Mouse (Mus musculus) CH12F3 (cell line): Measurements from ENCODE around the gene Gm45785.

Source experiments
- in situ Hi-C: fragments of 300-500 bp; cut with MboI; formaldehyde crosslinking; loops from 2 replicates; pipeline ENCODE4 v1.14.3; 2020; ENCODE audit warnings: low sequenced_read_pairs

Gm45785 gene

DNA sequence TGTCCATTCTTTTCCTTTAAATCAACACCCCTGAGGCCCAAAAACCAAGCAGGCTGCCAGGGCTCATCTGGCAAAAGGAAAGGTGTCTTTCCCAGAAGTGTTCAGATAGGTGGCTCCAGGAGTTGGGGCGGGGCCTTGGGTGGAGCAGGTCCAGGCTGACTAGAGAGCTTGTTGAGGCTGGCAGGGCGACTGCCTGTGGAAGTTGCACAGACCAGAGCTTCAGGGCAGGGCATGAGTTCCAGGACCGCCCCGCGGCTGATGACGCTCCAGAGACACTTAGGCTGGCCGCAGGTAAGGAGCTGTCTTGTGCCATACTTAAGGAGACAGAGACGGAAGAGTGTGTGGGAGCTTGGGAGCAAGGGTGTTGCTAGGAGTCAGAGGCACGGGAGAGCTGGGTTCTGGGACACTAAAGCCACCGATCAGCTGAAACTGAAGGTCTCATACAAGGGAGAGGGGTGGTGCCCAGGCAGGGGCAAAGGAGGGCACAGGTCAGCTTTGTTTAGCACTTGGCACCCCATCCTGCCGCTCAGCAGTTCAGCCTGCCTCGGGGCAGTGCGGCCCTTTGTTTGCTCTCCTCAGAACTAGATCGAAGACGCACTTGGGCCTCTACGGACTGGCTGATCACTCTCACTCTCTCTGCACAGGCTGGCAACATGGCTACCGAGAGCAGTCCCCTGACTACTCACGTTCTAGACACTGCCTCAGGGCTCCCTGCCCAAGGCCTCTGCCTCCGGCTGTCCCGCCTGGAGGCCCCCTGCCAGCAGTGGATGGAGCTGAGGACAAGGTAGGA is 21.0 kb downstream of the Gm45785 start, which contains the start of gene Urah:
Gene Urah (plus strand): TSS at position 51 of the 790 bp plus-strand sequence.
- in situ Hi-C loops: no loop called here

DNA sequence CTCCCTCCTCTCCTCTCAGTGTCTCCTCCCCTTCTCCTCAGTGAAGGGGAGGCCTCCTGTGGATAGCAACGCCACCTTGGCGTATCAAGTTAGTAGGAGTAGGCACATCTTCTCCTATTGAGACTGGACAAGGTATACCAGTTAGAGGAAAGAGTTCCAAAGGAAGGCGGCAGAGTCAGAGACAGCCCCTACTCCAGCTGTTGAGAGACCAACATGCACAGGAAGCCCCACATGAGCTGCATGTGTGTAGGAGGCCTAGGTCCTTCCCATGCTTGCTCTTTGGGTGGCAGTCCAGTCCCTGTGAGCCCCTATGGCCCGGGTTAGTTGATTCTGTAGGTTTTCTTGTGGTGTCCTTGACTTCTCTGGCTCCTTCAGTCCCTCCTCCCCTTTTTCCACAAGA is 22.8 kb downstream of the Gm45785 start:
- in situ Hi-C loops: no loop called here

DNA sequence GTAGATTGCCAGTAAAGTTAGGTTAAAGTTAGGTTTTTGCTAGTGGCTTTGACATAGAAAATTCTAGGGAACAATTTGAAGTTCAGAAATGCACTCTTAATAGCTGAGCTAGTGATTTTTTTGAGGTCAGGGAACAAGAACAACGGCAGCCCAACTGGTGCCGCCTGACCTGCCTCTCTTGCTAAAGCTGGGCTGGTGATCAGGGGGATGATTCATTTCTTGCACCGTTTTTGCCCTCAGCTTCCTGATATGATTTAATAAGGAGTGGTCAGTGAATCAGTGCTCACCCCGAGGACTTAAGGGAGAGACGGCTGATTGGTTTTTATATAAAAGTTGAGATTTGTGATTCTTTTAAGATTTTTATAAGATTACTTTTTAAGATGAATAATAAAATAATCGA is 24.7 kb downstream of the Gm45785 start:
- in situ Hi-C loops: no loop called here

DNA sequence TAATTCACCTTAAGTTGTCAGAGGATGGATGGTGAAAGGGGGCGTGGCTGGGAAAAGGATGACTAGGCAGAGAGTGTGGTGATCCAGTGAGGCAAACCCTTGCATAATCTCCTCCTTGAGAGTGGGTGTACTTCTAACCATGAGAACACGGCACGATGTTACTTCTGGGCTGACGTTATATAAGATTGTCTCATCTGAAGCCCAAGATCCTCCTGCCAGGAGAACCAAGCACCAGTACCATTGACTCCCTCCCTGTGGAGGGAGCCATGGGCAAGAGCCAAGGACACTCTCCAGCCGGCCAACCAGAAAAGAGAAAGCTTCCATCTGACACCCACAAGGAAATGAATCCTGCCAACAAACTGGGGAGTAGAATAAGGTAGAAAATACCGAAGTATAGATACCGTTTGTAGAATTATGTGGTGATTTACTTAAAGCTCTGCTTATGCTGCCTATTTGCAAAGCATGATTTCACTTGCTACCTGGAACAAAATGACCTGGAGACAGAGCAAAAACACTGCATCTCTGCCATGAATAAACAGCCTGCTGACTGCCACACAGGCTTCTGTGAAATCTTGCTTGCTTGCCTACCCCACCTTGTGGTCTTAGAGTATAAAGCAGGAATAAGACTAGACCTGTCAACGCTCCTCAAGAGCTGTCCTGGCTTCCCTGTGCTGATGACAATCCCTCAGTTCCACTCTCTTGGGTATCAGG is 27.8 kb downstream of the Gm45785 start:
- in situ Hi-C loops: no loop called here

DNA sequence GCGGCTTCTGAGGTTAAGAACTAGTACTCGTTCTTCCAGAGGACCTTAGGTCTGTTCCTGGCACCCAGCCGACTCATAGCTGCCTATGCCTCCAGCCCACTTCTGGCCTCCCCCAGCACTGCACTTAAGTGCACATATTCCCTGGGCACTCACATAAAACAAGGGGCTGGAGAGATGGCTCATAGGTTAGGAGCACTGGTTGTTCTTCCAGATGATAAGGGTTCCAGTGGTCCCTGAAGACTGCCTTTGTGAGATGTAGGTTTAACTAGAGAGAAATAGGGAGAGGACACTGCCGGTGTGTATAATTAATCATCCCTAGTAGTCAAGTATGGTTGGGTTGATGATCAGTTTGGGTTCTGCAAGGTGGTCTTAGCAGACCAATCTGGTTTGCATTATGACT is 33.4 kb downstream of the Gm45785 start:
- in situ Hi-C loops: no loop called here

DNA sequence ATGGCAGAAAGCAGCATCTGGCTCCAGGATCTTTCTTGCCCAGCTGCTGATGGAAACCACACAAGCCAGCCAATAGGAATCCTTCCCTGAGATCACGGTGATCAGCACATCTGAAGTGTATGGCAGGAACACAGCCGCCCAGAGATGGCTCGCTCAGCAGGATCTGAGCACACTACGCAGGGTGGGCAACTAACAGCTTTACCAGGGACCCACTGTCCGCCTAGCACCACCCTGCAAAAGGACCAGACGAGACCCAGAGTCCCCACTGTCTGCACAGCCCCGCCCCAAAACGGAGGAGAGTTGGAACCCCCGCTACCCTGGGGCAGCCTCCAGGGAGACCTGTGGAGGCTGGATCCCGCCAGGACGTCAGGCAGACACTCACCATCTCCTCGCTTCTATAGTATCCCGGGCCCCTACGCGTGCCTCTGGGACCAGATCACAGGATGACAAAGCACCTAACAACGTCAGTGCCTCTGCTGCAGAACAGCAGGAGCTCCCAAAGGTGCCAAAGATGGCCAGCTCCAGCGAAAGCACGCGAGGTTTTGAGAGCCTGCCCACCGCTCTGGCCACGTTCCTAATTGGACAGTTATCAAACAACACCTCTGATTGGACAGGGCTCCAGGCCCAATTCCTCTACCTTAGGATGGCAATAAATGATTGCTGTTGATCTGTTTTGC is 34.3 kb downstream of the Gm45785 start, which contains the start of gene Zfp941:
Gene Zfp941 (minus strand): TSS at position 526 of the 677 bp plus-strand sequence.
- in situ Hi-C loops: no loop called here

DNA sequence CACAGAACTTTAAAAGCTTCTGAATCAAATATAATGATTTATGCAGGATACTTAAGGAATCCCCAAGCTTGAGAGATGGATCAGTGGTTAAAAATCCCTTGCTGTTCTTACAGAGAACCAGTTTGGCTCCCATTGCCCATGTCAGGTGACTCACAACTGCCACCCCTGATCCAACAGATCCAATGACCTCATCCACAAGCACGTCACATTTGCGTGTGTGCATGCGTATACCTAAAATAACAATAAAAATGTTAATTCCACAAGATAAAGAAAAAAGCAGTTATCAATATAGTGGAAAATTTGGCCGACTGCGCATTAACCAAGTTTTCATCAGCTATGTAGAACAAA is 34.9 kb downstream of the Gm45785 start:
- in situ Hi-C loops: no loop called here

DNA sequence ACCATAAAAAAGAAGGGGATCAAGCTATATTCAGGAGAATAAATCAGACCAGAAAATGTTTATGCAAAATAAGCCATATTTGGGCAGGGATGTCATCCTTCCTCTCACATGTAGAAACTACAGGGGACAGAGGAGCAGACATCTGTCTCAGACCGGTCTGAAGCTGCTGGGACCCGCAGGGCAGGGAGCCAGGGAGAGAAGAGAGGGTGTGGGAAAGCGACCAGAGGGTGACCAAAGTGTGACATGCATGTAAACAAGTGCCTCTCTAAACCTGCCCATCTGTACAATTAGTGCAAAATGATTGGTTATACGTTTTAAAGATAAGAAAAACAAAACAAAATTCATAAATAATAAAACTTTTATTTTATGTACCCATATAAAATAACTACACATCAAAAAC is 36.0 kb downstream of the Gm45785 start:
- in situ Hi-C loops: no loop called here

DNA sequence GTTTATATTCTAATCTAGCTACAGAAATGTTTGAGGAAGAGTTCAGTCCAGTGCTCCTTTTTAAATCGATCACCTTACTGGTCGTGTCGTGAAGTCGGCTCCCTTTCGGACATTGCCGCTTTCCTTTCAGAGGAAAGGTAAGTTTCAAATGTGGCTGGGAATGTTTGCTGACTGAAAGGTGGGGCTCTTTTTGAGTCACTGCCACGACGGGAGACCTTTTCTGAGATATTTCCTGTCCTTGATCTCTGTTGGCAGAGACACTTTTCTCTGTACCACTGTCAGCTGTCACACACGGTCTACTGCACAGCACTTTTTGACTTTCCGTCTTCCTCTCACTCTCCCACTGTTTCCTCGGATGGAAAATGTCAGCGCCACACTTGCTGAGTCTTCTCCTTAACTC is 43.3 kb downstream of the Gm45785 start:
- in situ Hi-C loops: no loop called here

DNA sequence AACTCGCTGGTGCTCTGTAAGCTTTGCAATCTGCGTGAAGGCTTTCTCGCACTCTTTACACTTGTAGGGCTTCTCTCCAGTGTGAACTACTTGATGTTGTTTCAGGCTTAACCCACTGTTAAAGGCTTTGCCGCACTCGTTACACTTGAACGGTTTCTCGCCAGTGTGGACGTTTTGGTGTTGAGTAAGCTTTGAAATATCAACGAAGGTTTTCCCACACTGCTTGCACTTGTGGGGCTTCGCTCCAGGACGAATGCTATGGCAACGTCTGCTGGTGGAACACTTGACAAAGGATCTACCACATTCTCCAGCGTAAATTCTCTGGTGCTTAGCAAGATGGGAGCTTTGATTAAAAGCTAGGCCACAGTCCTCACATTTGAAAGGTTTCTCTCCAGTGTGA is 44.4 kb downstream of the Gm45785 start:
- in situ Hi-C loops: no loop called here

DNA sequence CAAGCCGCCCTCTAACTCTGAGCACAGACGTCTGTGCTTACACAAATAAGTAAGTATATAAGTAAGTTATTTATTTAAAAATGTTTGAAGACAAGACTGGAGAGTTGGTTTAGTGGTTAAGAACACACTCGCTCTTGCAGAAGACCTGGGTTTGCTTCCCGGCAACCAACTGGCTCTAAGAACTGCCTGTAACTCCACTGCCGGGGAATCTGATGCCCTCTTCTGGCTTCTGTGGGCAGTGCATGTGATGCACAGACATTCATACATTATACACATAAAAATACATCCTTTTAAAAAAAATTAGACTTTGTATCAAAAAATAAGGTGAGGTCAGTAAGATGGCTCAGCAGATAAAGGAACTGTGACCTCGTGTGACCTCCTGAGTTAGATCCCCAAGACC is 45.6 kb downstream of the Gm45785 start:
- in situ Hi-C loops: no loop called here

DNA sequence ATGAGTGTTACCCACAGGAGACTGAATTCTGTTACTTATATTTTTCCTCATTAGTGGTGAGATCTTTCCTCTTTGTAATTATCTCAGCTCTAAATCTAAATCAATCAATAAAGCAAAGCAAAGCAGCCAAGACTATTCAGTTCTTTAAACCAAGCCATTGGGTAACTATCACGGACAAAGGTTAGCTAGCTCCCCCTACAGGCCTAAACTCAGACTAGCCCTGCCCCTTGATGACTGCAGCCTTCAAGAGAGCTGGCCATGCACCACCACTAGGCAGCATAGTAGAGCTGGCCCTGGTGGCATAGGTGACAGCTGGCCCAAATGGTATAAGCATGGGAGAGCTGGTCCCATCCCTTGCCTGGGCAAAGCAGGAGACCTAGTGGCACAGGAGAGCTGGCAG is 50.4 kb downstream of the Gm45785 start:
- in situ Hi-C loops: no loop called here

DNA sequence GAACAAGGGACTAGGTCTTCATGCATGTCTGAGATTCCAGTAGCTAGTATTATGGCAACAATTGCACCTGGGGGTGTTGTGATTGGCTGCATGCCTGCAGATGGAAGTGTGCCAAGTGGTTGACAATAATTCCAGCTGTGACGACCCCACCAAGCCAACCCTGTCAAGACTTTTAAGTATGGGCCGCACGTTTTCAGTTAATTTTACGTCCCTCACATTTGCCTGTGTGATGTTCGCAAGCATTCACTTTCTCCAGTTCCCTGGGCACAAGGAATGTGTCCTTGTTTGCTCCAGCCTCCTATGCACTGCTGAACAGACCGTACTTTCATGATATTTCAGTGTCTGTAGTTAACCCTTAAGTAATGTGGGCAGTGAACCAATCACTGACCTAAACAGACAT is 53.5 kb downstream of the Gm45785 start:
- in situ Hi-C loops: no loop called here

DNA sequence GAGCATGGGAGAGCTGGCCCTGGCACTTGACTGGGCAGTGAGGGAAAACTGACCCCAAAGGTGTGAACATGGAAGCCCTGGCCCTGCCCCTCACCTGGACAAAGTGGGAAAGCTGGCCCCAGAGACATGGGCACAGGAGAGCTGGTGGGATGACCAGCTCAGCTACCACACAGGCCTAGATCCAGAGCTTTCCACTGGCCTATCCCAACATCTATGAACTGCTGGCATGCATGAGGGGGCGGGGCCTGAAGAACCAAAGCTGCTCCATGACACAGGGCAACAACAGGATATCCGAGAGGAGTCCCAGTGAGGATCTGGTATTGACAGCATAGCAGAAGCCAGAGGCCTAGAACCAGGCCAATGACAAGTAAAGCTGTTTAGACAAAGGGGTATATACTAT is 57.9 kb downstream of the Gm45785 start:
- in situ Hi-C loops: no loop called here

DNA sequence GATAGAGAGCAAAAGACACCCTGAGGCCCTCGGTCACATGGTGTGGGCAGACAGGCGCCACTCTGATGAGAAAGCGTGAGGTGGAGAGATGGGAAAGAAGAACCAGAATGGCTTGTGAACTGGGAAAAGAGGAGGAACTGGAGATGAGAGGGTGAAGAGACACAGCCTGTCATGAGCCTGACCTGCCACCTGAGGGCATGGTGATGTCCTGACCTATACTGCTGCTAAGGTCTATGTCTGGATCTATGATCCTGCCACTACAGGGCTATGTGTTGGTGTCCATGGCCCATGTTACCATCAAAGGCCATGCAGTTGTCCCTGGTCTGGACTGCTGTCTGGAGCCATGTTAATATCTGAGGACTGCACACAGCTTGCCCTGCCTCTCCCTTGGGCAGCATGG is 58.5 kb downstream of the Gm45785 start:
- in situ Hi-C loops: no loop called here

DNA sequence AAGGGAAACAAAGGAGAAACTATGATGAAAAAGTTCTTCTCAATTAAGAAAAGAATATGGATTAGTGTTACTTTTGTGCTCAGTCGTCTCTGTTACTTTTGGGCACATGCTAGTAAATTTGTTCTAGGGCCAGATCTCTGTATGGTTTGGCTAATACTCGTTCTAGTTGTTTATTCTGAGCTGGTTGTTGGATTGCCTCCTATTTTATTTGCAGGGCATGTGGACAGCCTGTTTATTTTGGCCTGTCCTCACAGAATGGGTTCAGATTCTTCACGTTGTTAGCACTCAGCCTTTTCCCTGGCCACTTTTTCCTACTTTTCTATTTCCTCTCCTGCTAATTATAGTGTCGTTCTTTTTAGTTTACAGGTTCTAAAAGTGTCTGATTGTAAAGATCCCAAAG is 62.6 kb downstream of the Gm45785 start:
- in situ Hi-C loops: no loop called here

DNA sequence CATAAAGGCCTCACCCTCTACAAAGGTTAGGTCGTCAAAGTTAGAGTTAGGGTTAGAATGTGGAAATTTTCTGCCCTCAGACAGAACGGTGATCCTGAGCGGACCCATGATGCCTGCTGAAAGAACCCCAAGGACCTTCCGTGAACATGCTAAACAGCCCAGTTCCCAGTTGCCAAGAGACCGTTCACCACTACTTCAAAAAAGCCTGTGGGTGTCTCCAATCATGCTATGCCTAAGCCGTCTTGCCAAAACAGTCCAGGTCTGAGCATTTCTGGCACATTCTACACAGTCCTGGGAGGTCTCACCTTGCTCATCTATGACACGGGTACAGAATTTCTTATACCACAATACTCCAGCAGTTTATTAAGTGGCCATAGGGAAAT is 68.1 kb downstream of the Gm45785 start:
- in situ Hi-C loops: no loop called here

DNA sequence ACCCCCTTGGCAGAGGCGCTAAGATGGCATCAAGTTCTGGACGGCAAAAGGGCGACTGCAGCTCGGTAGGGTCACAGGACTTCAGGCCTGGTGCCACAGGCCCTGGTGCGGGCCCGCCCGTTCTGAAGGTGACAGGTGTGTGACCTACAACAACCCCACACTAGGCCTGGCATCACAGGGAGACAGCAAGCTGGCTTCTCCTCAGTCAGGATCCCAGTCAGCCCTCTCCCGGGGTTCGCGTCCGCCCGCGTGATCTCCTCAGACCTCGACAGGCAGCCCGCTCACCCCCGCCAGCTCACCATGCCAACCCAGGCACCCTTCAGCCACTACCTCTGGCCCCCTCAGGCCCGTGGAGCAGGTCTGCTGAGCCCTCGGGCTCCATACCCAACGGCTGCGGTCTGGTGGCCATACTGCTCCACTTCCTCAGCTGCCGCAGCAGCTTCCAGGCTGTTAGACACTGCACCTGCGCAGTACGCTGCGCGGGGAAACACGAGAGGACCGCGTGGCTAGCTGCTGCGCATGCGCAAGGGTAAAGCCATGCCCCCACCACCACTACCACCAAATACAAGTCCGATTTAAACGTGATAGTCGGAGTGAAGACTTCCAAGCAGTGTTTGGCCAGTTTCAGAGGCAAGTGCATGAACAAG is 68.6 kb downstream of the Gm45785 start, which contains the start of gene Syce1:
Gene Syce1 (minus strand): TSS at position 447 of the 647 bp plus-strand sequence.
- in situ Hi-C loops: no loop called here

DNA sequence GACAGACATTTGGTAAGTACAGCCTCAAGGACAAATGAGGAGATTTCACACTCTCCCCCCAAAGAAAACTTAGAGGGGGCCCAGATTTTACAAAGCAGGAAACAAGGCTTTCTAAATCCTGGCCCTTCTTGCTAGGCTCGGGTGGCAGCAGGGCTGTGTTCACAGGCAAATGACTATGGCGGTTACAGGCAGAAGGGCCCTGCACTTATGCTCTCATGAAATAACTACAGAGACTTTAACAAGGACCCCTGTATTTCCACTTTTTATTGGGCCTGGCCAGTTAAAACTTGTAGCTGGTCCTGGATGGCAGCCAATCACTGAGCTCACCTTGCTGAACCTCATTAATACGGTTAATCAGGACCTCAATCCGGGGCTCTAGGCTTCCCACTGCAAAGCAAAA is 75.6 kb downstream of the Gm45785 start:
- in situ Hi-C loops: no loop called here
